Mouse (Mus musculus): ENCODE measurements around the gene Adcy7.

Adcy7 gene

DNA sequence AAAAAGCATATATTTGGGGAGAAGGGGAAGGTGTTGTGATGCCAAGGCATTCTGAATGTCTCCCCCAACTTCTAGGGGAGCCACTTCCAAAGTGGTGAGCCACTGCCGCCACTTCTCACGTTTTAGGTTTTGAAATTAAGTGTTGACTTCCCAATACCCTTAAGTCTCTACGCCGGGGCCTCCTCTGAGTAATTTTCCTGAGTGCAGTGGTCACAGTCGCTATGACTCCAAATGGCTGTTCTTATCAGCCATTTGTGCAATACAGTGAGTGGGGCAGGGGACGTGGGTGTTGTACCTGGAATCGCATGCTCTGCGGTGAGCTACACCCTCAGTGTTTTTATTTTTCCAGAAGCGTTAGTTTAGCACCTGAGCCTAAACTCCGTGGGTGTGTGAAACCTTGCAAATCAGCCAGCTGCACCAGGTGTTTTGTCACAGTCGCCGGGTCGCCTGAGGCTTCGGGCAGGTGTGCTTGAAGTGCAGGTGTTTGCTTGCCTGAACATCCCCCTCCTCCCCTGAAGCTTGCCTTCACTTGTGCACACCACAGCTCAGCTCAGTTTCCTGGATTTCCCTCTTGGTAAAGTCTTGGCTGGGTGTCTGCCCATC is 5.3 kb upstream of the Adcy7 start:
- in situ Hi-C loops (cut with MboI; ENCODE audit: unreplicated experiment in 2 of 2): loop anchor here (10.0 to 25.0 kb wide), 3 partner anchors 438 to 1520 kb away; no protein-coding TSS in a partner anchor

DNA sequence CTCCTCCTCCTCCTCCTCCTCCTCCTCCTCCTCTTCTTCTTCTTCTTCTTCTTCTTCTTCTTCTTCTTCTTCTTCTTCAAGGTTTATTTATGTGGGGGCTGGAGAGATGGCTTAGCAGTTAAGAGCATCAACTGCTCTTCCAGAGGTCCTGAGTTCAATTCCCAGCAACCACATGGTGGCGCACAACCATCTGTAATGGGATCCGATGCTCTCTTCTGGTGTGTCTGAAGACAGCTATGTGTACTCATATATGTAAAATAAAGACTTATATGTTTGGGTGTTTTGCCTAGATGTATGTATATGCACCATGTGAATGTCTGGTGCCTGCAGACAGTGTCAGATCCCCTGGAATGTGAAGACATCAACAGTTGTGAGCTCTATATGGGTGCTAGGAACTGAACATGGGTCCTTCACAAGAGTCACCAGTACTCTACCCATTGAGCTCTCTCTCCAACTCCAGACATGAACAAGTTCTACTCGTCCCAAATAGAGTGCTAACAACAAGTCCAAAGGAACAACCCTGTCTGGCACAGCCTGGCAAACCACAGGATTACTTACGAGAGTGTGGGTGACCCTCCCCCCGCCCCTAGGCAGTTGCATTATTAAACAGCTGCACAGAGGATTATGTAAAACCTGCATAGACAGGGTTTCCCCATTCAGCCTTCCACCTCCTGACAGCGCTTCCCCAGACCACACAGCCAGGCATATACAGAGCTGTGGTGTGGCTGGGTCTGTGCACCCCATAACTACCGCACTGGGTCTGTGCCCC is 2.9 kb upstream of the Adcy7 start:
- in situ Hi-C loops (cut with MboI; ENCODE audit: unreplicated experiment in 2 of 2): loop anchor here (10.0 to 25.0 kb wide), 3 partner anchors 436 to 1518 kb away; no protein-coding TSS in a partner anchor

DNA sequence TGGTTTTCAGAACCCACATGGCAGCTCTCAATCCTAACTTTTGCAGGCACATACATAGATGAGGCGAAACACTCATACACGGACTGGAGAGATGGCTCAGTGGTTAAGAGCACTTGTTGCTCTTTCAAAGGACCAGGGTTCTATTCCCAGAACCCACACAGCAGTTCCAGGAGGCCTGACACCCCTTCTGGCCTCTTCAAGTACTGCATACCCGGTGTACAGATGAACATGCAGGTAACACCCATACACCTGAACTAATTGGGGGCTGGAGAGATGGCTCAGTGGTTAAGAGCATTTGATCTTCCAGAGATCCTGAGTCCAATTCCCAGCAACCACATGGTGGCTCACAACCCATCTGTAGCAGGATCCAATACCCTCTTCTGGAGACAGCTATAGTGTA is 2.1 kb upstream of the Adcy7 start:
- in situ Hi-C loops (cut with MboI; ENCODE audit: unreplicated experiment in 2 of 2): loop anchor here (5.0 to 25.0 kb wide), 8 partner anchors 42 to 1517 kb away; no protein-coding TSS in a partner anchor

DNA sequence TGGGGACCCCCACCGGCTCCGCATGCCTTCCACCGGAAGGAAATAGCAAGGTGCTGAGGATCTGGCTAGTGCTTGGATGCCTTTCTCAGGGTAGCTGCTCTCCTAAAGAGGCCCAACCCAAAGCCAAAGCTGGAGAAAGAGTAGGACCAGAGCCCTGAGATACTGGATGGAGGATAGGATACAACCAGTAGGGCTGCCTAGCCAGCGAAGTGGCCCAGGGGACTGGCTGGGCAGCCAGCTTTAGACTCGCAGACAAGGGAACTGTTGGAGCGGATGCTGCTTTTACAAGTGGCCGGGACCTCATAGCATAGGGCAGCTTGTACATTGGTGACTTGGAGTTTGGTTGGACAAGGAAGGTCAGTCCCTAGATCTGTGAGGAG is 838 bp downstream of the Adcy7 start:
- in situ Hi-C loops (cut with MboI; ENCODE audit: unreplicated experiment in 2 of 2): loop anchor here (5.0 to 25.0 kb wide), 8 partner anchors 39 to 1514 kb away; no protein-coding TSS in a partner anchor

DNA sequence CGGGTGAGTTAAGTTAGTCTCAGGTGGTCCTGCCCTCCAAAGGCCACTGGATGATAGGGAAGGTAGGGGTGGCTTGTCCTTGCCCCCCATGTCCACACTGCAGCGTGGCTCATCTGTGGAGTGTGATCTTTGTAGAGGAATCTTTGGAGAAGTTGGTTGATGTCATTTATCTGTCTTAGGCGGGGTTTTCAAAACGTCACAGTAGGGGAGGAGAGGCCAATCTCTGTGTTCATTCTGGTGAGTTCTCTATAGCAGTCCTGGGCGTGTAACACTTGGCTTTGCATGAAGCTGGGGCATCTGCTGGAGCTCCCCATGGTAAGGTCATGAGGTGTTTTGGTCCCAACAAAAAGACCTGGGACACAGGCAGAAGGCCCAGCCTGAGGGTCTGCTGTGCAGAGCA is 1.9 kb downstream of the Adcy7 start:
- in situ Hi-C loops (cut with MboI; ENCODE audit: unreplicated experiment in 2 of 2): loop anchor here (5.0 to 25.0 kb wide), 8 partner anchors 38 to 1513 kb away; no protein-coding TSS in a partner anchor

DNA sequence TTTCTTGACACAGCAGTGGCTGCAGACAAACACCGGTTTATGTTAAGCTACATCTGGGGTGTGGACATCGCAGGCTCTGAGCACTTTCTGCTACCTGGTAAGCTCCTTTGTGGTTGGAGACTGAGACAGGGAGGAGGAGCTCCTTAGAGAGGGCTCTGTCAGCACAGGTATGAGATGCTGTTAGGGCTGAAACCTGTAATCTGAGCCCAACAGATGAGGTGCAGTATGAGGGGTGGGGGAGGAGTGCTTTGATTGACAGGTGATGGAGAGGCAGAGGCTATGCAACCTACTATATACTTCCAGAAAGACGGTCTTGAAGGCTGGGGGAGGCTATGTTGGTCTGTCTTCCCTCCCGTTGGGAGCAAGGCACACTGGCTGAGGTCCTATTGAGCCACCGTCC is 7.0 kb downstream of the Adcy7 start:
- in situ Hi-C loops (cut with MboI; ENCODE audit: unreplicated experiment in 2 of 2): loop anchor here in 1 of 2 experiments (10.0 kb wide), 1 partner anchor 46 kb away; no protein-coding TSS in a partner anchor

DNA sequence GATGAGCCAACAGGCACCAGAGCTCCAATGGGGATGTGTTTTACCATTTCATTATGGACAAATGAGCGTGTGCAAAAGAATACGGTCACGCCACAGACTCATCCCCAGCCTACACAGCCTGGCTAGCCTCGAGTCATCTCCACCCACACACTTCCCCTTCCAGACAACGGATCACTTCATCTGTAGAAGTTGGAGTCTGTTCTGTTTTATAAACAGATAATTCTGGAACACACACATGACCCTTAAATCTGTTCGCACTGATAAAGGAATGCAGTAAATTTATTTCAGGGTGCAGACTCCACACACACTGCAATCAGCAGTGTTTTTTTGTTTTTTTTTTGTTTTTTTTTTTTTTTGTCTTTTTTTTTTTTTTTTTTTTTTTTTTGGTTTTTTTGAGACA is 7.5 kb downstream of the Adcy7 start:
- in situ Hi-C loops (cut with MboI; ENCODE audit: unreplicated experiment in 2 of 2): loop anchor here in 1 of 2 experiments (10.0 kb wide), 1 partner anchor 45 kb away; no protein-coding TSS in a partner anchor

DNA sequence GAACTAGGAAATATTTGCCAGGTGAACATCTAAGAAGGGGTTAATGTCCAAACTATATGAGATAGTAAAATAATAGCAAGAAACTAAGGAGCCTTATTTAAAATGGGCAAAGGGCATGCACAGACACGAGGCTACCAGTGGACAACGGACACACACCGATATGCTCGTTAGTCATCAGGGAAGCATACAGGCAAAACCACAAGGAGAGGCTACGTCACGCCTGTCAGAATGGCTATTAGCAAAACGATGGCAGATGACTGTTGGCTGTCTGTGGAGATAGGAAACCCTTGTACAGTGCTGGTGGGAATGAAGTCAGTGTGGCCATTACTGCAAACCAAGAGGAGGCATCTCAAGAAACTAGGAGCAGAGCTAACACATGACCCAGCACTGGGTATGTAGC is 8.7 kb downstream of the Adcy7 start:
- in situ Hi-C loops (cut with MboI; ENCODE audit: unreplicated experiment in 2 of 2): no loop called here

DNA sequence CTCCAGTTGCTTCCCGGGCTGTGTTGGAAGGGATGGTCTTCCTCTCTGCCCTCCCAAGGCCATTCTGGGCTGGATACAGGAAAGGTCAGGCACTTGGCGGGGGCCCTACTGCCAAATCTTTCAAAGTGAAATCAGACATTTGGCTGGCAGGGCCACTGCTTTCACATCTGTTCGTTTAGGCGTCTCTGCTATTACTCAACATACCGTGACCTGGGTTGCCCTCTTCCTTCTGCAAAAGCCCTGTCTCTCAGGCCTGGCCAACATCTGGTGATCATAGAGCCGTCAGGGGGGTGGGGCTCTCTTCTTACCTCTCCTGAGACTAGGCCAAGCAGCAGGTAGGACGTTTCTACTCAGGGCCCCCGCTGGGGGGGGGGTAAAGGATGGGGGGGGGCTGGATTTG is 10.5 kb downstream of the Adcy7 start:
- in situ Hi-C loops (cut with MboI; ENCODE audit: unreplicated experiment in 2 of 2): no loop called here

DNA sequence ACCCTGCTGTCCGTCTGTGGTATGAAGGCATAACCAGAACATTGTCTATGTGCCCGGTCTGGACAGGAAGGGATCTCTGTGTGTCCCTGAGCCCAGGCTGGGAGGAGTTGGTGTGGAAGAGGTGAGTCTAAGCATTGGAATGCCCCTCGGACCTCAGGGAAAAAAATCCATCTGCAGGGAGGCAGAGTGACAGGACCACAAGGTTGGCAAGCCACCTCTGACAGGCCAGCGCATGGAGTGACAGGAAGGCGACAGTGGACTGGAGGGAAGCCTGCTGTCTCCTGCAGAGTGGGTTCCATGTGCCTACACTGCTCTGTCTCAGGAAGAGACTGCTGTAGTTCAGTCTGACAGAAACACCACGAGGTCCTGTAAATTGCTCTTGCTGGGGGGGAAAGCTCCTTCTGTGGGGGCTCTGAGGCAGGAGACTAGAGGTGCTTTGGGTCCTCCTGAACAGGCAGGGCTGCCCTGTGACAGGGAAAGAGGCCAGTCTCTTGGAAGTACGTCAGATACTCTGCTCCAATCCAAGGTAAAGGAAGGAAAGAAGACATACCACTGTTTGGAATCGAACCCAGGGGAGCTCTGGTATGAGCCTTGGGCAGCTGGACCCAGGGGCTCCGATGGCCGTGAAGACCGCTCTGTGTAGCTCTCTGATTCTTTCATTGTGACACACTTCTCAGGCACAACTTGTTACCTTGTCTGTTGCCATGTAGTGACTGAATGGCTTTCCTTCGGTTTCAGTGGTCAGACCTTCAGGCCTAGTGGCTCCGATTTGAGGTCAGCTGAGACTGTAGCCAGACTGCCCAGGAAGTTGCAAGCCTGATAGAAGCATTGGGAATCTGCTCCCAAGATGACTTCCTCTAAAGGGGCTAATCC is 11.3 kb downstream of the Adcy7 start:
- in situ Hi-C loops (cut with MboI; ENCODE audit: unreplicated experiment in 2 of 2): no loop called here

DNA sequence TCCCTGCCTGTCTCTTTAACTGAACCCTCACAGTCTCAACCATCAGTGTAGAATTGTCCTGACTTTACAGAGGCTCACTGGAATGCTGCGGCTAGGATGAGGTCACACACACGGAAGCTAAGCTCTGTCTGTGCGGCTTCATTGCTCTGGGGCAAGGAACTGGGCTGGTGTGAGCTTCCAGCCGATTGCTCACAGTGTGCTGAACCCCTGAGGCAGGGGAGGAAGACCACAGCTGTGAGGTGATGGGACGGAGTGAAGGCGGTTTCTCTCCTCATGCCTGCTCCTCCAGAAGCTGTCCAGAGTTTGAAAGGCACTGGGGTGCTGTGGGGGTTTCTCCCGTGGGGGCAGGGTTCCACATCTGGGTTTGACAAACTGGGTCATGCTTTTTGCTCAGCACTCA is 12.5 kb downstream of the Adcy7 start:
- in situ Hi-C loops (cut with MboI; ENCODE audit: unreplicated experiment in 2 of 2): no loop called here

DNA sequence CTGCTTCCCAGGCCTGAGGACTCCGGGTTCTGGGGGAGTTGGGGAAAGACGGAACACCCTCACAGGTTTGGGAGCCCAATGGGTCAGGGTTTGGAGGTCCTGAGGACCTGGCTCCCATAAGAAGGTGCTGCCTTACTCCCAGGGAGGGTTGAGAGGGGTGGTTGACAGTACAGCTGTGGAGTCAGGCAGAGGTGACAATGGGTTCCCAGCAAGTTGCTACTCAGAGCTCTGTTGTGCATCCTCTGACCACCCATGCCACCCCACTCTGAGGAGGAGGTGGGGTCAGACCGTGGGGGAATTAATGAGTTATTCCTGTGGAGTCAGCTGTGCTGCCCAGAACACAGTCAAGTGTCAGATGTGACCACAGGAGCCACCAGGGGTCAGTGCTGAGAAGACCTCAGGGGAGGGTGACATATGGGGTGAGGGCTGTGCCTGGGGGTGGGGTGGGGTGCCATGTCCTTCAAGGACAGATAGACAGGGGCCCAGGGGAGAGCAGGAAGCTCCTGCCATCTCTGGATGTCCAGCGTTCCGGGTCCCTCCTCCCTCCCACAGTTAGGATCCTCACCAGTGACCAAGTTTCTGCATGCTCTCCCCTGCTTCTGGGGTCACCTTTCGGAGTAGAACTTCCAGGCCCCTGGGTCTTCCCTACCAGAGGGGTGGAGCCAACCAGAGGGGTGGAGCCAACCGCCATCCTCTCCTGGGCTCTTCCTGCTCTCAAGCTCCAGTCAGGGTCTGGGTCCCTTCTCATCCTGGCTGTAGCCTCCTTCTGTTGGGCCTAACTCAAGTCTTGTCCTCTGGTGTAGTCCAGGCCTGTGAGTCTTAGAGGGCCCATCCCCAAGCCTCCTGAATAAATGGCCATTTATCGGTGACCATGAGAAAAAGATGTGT is 13.5 kb downstream of the Adcy7 start:
- in situ Hi-C loops (cut with MboI; ENCODE audit: unreplicated experiment in 2 of 2): no loop called here

DNA sequence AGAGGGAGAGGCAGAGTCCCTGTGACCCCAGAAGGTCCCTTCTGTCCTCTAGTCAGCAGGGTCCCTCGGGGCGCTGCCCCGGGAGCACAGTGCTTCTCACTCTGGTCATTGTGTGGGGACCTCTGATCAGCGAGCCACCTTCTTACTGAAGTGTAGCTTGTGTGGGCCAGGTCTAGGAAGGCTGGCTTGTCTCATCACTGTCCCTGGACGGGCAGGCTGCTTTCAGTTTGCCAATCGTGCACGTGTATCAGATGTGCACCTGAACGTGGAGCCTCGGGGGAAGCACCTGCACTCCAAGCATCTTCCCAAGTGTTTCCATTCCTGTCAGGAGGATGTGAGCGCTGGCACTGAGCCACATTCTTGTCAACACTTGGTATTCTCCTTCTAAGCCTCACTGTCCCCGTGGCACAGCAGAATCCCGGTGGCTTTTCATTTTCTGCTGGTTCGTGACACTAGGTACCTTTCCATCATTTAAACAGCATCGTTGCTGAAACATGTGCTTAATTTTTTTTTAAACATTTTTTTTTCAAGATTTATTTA is 14.3 kb downstream of the Adcy7 start:
- in situ Hi-C loops (cut with MboI; ENCODE audit: unreplicated experiment in 2 of 2): no loop called here

DNA sequence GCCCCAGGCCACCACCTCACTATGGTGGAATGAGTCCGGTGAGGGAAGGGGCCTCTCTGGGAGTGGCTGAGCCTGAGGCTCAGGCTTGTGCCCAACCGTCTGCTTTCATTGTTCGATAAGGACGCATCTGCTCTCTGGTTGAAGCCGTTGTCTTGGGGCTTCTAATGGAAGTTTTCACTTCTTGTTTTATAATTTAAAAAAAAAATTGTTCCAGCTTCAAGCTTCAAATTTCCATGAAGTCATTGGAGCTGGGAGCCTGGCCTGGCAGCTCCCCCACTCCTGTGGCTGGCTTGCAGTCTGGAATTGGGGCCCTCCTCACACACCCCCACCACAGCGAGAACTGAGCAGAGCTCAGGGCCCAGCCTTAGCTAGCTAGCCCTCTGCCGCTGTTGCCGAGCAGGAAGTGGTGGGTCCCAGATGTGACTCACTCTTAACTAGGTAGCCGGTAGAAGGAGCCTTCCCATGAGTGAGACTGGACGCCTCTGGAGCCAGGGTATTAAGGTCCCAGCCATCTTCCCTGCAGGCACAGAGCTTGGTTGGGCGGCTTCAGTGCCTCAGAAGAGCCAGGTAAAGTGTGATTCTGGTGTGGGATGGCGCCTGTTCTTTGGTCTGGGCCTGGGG is 16.5 kb downstream of the Adcy7 start:
- in situ Hi-C loops (cut with MboI; ENCODE audit: unreplicated experiment in 2 of 2): no loop called here

DNA sequence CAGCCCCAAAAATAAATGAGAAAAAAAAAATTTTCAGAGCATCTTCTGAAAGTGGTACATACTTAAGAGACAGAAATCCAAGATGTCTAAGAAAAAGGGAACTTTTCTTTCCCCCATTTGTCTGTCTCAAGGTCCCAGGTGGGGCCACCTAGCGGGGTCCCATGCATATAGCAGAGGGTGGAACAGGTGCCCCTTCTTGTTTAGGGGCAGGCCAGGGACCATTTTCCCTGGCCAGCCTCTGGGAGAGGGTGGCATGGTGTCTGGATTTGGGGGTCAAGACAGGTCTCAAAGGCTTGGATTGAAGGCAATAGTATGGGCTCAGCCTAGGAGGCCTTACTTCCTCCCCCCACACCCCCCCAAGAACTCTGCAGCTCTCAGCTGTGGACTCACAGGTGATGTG is 17.7 kb downstream of the Adcy7 start:
- in situ Hi-C loops (cut with MboI; ENCODE audit: unreplicated experiment in 2 of 2): no loop called here

DNA sequence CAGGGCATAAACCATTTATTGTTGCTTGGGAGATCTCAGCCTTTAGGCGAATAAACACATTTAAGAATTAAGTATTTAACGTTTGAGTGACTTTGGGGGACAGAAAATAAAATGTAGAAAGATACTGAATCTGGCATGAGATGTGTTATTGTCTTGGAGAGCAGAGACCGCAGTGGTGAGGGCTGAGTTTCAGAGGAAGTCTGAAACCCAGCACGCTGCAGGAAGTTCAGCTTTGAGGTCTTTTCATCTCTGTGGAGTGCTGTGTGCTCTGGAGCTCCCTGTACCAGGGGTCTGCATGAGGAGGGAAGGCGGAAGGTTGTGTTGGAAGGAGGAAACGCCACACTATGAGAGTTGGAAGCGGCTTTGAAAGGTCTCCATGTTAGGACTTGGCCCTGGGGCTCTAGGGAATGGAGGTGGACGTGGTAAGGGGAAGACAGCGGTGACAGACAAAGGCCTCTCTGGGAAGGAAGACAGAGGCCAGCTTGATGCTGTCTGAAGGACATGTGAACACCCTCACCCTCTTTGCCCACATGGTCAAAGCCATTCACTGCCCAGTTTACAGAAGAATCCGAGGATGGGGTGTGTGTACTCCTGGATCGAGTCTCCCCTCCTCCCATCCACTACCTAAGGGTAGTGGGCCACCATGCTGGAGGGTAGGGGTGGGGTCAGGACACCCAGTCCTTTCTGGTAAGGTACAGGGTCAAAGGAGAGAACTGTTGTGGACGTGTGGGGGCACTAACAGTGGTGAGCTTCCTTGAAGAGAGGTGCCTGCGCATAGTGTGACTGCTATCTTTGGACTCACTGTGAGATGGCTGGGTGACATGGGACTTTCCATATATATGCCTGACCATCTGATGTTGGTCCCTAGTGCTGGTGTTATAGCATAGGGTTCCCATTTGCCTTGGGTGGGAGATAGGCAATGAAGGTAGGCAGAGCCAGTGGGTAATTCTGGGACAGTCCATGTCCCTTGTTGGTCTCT is 18.4 kb downstream of the Adcy7 start:
- in situ Hi-C loops (cut with MboI; ENCODE audit: unreplicated experiment in 2 of 2): no loop called here

DNA sequence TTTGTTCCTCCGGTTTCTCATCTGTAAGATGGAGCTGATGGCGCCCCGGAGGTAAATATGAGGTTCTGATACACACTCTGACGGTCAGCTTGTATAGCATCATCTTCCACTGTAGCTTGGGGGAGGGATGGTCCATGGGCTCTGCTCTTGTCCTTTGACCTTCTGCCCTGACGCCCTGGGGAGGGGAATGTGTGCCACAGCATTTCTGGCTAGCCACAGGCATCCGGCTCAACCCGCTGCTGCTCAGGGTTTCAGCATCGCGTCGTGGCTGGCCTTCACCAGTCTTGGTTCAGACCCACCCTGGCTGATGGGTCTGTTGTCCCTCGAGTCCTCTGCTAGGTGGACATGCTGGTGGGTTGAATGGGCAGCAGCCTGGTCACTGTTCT is 19.1 kb downstream of the Adcy7 start:
- in situ Hi-C loops (cut with MboI; ENCODE audit: unreplicated experiment in 2 of 2): no loop called here

DNA sequence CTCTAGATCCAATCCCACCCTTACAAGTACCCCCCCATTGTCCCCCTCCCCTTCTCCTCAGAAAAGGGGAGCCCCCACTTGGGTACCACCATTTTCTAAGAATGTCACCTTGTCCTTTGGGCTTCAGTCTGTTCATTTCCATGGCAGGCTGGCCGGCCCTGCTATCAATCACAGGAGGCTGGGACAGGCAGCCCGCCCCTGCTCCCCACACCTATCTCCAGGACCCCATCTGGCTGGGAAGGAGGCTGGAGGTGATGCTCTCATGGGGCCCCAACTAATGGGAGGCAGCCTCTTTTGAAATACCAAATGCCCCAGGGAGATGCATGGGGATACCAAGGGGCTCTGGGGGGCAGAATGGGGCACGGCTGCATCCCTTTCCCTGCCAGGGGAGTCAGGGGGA is 20.7 kb downstream of the Adcy7 start:
- in situ Hi-C loops (cut with MboI; ENCODE audit: unreplicated experiment in 2 of 2): no loop called here

Measured in v-Abl transformed pro-B cells (cell line).